Mouse (Mus musculus) embryonic facial prominence, embryonic 14.5 days (tissue): ENCODE measurements around the gene Rimbp2. TPM values are rescaled to one million over a fixed set of nuclear protein-coding genes. Genes with fewer than 3 reads are reported as not detected.

Source experiments
- ATAC-seq: fragments of 200-750 bp; cut with Nextera tagmentation; 2 replicates; pipeline ENCODE4 v1.8.0; 2017; ENCODE audit warnings: low read depth, moderate number of reproducible peaks, moderate TSS enrichment
- DNase-seq: peaks from one replicate; pipeline ENCODE4 v3.0.0-alpha.2; 2015; ENCODE audit warnings: low spot score
- H3K27ac ChIP-seq: fragments of 300-500 bp; sonication (generic); replicated peaks from 2 replicates; pipeline ENCODE4 v1.5.1; 2014; ENCODE audit warnings: low read depth, mild to moderate bottlenecking, low read length, moderate library complexity
- H3K27me3 ChIP-seq: fragments of 300-500 bp; sonication (generic); replicated peaks from 2 replicates; pipeline ENCODE4 v1.6.1; 2014; ENCODE audit warnings: low read length; ENCODE audit not compliant: control insufficient read depth, insufficient read depth
- H3K36me3 ChIP-seq: fragments of 300-500 bp; sonication (generic); 2 replicates; pipeline ENCODE4 v1.6.1; 2014; ENCODE audit warnings: low read length, mixed read lengths; ENCODE audit not compliant: control insufficient read depth, insufficient read depth
- H3K4me1 ChIP-seq: fragments of 300-500 bp; sonication (generic); 2 replicates; pipeline ENCODE4 v1.6.1; 2014; ENCODE audit warnings: antibody characterized with exemption, low read length; ENCODE audit not compliant: control insufficient read depth, insufficient read depth
- H3K4me2 ChIP-seq: fragments of 300-500 bp; sonication (generic); 2 replicates; pipeline ENCODE4 v1.6.1; 2014; ENCODE audit warnings: low read depth, mild to moderate bottlenecking, low read length, moderate library complexity, mixed read lengths
- H3K4me3 ChIP-seq: fragments of 300-500 bp; sonication (generic); 2 replicates; pipeline ENCODE4 v1.5.1; 2014; ENCODE audit warnings: low read depth, mild to moderate bottlenecking, low read length
- H3K9ac ChIP-seq: fragments of 300-500 bp; sonication (generic); 2 replicates; pipeline ENCODE4 v1.6.1; 2014; ENCODE audit warnings: low read depth, mild to moderate bottlenecking, low read length, moderate library complexity, mixed read lengths
- H3K9me3 ChIP-seq: fragments of 300-500 bp; sonication (generic); 2 replicates; pipeline ENCODE4 v1.6.1; 2016; ENCODE audit warnings: low read length; ENCODE audit not compliant: control insufficient read depth
- WGBS: fragments of 180-500 bp; shearing (Covaris S2); extraction: QIAGEN DNeasy Blood & Tissue Kit; methylation state at CpG from one replicate; pipeline ENCODE4 v1.1.7; 2014; 5-methylcytosine and 5-hydroxymethylcytosine counted together
- polyA plus RNA-seq: library from polyadenylated mRNA; unstranded; fragments of >200 nt; fragmentation: Nextera tagmentation; extraction: Ambion mirVana; gene quantifications from 2 replicates; pipeline ENCODE4 v1.2.1, GENCODE M21; 2014

The Rimbp2 gene
- polyA plus RNA-seq, 1 experiment from 2014 or later = 0.21 TPM

DNA sequence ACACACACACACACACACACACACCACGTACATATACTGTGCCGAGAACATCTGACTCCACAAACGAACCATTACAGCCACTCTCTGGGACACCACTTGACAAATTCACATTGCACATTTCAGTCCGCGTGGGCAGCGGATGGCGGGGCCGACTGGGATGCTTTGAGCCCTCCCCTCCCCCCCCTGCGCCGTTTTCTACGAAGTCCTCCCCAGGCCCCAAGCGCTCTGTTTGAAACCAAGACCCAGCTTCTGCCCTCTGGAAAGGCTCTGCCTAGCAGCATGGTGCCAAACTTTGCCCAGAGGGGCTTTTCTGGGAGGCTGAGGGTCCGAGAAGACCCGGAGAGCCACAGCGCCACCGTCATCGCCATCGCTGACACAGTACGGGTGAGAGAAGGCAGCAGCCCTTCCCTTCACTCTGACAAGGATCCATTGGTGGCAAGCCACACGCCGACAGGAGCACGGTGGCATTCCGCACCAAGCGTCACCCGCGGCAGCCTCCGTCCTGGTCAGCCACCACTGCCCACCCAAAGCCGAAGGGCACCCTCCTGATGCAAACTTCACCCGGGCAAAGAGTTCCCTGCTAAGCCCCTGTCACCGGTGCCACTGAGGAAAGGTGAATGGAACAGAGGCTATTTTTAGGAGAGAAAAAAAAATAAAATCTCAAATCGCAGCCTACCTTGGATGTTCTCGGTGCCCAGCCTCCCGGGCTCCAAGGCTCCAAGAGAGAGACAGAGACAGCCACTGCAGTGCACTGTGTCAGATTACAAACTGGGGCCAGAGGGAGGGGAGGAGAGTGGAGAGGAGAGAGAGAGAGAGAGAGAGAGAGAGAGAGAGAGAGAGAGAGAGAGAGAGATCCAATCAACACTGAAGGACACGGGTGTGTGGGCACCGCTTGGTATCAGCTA, 743 bp downstream of the Rimbp2 start:
- H3K27ac ChIP-seq = no peak overlapping the region
- WGBS = under 1% methylated on average over 28 of the region's 35 CpGs
- H3K4me3 ChIP-seq = peak overlapping the region; percentile 41
- DNase-seq (no peak), ATAC-seq (no peak; the same call in 1 of the 2 replicates)
- peak overlapping the region; percentile 68 for H3K4me2 ChIP-seq
- H3K27me3 ChIP-seq = peaks cover 17% of the 10 kb centered on the region
- peaks cover 8% of the 10 kb centered on the region; the same call in 1 of the 2 replicates for H3K4me1 ChIP-seq
- H3K9ac ChIP-seq = peak overlapping the region; percentile 54
- H3K9me3 ChIP-seq = 0 out of 2 replicates have a peak, but pooled peaks cover 6% of the 10 kb centered on the region
- H3K36me3 ChIP-seq = no peaks in the 10 kb centered on the region

DNA sequence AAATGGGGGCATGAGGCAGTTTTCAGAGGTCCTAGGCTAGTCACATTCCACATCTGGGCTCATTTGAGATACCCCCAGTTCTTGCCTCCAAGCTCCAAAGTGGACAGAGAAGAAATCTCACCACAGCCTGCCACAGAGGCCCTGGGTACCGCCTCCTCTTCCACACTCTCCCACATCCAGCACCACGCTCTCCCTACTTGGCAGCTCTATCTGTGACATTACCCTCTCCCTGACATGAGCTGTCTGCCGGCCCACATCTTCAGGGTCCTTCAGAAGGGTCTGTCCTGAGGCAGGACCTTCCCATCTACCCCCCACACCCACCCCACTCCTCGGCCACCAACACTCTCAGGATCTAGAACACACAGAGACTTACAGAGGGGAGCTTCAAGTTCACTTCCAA, 1.8 kb downstream of the Rimbp2 start:
- H3K4me2 ChIP-seq = no peak overlapping the region
- 38% methylated on average over 4 of the region's 4 CpGs for WGBS
- H3K4me1 ChIP-seq = peaks cover 8% of the 10 kb centered on the region; the same call in 1 of the 2 replicates
- H3K27ac ChIP-seq = no peak overlapping the region
- ATAC-seq (no peak), DNase-seq (no peak)
- H3K4me3 ChIP-seq = no peak overlapping the region
- H3K27me3 ChIP-seq = peaks cover 17% of the 10 kb centered on the region
- no peak overlapping the region for H3K9ac ChIP-seq
- 0 out of 2 replicates have a peak, but pooled peaks cover 6% of the 10 kb centered on the region for H3K9me3 ChIP-seq
- H3K36me3 ChIP-seq = no peaks in the 10 kb centered on the region

DNA sequence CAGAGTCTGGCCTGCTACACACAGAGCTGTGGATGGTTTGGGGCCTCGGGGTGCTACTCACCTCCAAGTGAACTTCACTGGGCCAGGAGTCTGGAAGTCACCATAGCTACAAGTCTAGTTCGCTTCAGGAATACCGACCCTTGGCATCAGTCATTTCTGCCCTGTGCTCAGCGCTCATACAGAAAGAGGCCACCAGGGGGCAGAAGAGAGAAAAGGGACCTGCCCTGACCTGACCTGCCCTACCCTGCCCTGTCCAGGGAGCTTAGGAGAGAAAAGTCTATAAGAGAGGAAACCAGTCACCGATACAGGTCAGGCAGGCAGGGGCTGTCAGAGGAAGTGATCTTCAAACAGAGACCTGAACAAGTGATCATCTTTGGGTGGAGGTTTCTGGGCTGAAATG, 6.2 kb downstream of the Rimbp2 start:
- Histone ChIP-seq H3K27me3 (peaks cover 7% of the 10 kb centered on the region; the same call in 1 of the 2 replicates), H3K9me3 (no peaks in the 10 kb centered on the region), H3K36me3 (no peaks in the 10 kb centered on the region), H3K4me1 (no peaks in the 10 kb centered on the region), H3K4me2 (no peak overlapping the region), H3K9ac (no peak overlapping the region), H3K27ac (no peak overlapping the region), H3K4me3 (no peak overlapping the region)
- 81% methylated on average over 5 of the region's 5 CpGs for WGBS
- ATAC-seq = no peak
- no peak for DNase-seq

DNA sequence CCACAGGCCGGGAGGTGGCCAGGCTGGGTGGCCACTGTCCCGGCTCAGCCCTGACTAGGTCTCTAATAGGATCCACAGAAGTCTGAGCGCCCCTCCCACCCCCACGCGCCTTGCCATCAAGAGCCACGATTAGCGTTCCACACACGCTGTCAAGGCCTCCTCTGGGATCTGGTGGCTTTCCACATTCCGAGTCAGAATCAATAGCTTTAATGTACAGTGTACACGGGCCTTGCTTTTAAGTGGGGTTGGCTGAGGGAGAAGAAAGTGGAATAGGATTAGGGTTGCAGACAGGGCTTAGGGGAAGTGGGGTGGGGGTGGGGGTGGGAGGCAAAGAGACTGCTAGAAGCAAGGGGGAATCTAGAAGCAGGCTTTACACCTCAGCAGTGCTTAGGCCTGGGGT, 12.8 kb downstream of the Rimbp2 start:
- Histone ChIP-seq H3K4me1 (no peaks in the 10 kb centered on the region), H3K4me3 (no peak overlapping the region), H3K27me3 (no peaks in the 10 kb centered on the region), H3K9me3 (no peaks in the 10 kb centered on the region), H3K36me3 (no peaks in the 10 kb centered on the region), H3K4me2 (no peak overlapping the region), H3K9ac (no peak overlapping the region), H3K27ac (no peak overlapping the region)
- no peak for DNase-seq
- 66% methylated on average over 10 of the region's 10 CpGs for WGBS
- no peak for ATAC-seq

DNA sequence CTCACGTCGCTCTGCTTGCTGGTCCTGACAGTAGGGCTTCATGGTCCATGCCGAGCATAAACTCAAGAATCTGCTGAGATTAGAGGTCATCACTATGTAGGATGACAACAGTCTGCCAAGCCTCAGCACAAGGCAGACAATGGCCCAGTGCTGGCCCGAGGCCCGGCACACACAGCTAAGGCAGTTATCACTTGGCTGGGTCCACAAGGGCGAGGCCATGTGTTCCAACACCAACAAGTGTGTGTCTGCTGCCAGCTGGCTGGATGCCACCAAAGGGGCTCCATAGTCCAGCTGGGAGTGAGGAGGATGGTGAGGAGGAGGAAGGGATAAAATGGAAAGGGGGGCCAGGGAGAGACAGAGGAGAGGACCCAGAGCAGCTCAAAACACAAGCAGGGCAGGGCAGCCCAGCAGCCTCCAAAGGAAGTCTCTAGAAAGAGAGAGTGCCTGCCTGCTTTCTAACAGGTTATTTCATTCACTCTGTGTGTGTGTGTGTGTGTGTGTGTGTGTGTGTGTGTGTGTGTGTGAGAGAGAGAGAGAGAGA, 17.9 kb downstream of the Rimbp2 start:
- Histone ChIP-seq H3K36me3 (no peaks in the 10 kb centered on the region), H3K4me2 (no peak overlapping the region), H3K4me3 (no peak overlapping the region), H3K9ac (no peak overlapping the region), H3K27ac (no peak overlapping the region), H3K9me3 (no peaks in the 10 kb centered on the region), H3K27me3 (no peaks in the 10 kb centered on the region), H3K4me1 (no peaks in the 10 kb centered on the region)
- DNase-seq (peak; percentile 24), ATAC-seq (0 out of 2 replicates have a peak, but pooled peaks have one; percentile 37)
- WGBS = 77% methylated on average over 6 of the region's 6 CpGs

DNA sequence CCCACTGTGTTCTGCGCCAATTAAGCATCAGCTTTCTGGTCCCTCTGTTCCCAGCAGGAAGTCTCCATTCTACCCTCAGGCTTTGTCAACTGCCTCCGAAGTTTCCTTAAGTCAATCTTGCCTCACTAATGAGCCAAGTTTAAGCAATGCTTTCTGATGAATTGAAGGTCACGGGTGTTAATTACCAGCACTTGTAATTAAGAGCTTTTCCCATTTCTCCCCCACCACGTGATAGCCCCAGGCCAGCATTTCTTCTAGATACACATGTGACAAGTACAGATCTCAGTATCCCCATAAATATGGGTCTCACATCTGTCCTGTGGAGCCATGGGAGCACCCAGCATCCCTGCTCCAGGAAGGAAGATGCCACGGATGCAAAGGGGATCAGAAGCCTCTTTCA, 20.5 kb downstream of the Rimbp2 start:
- H3K4me3 ChIP-seq = no peak overlapping the region
- DNase-seq (no peak), ATAC-seq (no peak)
- no peaks in the 10 kb centered on the region for H3K4me1 ChIP-seq
- no peak overlapping the region for H3K9ac ChIP-seq
- H3K36me3 ChIP-seq = no peaks in the 10 kb centered on the region
- no peak overlapping the region for H3K27ac ChIP-seq
- H3K4me2 ChIP-seq = no peak overlapping the region
- H3K27me3 ChIP-seq = no peaks in the 10 kb centered on the region
- 48% methylated on average over 5 of the region's 5 CpGs for WGBS
- H3K9me3 ChIP-seq = no peaks in the 10 kb centered on the region

DNA sequence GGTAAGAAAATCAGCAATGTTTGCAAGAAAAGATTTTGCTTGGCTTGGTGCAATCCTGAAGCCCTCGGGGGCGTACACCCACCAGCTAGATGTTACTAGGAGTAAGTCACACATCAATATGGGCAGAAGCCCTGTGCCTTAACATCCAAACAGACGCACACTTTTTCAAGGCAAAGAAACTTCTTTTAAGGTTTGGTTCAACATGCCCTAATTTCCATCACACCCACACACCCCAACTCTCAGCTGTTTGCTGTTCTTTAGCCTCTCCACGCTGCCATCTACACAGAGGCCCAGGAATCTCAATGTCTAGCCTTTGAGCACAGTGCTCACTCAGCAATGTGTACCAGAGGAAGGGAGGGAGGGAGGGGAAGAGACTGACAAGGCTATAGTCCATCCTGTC, 28.2 kb downstream of the Rimbp2 start:
- no peak overlapping the region for H3K27ac ChIP-seq
- H3K36me3 ChIP-seq = no peaks in the 10 kb centered on the region
- no peak overlapping the region for H3K4me3 ChIP-seq
- ATAC-seq = no peak
- H3K4me2 ChIP-seq = no peak overlapping the region
- WGBS = 85% methylated on average over 4 of the region's 4 CpGs
- H3K4me1 ChIP-seq = no peaks in the 10 kb centered on the region
- no peak for DNase-seq
- H3K27me3 ChIP-seq = no peaks in the 10 kb centered on the region
- no peaks in the 10 kb centered on the region for H3K9me3 ChIP-seq
- no peak overlapping the region for H3K9ac ChIP-seq

DNA sequence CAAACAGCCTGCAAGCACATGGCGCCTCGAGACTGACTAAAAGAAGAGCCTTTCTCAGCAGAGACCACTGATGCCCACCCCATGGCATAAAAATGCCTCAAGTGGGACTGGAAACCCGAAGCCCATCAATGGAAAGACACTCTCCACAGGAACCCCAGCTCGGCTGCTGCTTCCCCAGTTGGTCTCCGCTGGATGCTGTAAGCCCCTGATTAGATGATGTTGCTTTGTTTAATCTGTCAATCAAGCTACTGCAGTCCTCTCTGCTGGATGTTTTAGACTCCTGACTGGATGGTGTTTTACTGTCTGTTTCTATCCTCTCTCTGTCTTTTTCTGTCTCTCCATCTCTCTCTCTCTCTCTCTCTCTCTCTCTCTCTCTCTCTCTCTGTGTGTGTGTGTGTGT, 33.2 kb downstream of the Rimbp2 start:
- 41% methylated on average over 5 of the region's 5 CpGs for WGBS
- H3K27me3 ChIP-seq = no peaks in the 10 kb centered on the region
- DNase-seq (no peak), ATAC-seq (no peak)
- H3K4me1 ChIP-seq = no peaks in the 10 kb centered on the region
- H3K27ac ChIP-seq = no peak overlapping the region
- H3K4me3 ChIP-seq = no peak overlapping the region
- H3K9me3 ChIP-seq = no peaks in the 10 kb centered on the region
- H3K9ac ChIP-seq = no peak overlapping the region
- no peaks in the 10 kb centered on the region for H3K36me3 ChIP-seq
- H3K4me2 ChIP-seq = no peak overlapping the region
